ENCODE assay signal across 1 mouse cellular context in the genomic region with DNA sequence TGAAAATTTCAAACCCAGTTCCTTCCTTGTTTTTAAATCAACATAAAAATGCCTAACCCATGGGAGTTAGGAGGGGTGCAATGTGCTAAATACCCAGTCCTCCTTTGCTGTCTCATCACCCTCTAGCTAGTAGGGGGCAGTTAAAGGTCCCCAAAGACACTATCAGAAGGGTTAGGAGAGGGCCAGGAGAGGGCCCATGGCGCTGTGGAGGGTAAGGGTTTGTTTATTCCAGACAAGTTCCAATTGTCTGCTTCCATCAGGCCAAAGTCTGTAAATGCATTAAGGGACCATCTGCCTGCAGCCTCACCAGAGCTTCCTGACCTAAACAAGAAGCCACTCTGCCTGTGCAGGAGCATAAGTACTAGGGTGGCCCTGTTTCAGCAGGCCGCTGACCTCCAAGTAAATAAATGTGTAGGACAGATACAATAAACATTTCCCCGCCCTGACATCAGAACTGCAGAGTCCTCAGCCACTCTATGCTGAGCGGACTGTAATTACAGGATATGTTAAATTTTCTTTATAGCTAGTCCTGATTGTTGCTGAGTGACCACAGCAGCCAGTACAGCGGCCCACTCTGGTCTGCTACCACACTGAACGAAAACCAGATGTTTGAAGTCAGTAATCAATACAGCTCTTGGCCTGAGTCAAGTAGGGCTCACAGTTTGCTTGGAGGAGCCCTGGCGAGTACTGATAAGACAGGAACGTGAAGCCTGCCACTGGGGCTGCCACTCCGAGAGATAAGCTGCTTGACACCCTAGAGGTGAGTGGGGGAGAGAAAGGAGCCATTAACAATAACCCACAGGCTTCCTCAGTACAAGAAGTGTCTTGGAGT.
TF ChIP-seq lines count a peak whose summit lies in the region.

No protein-coding gene starts in this region.

TF ChIP-seq in MEL, 35 proteins besides CTCF, POLR2A, EP300 and RAD21 (continued from another document):
- TF ChIP-seq NRF1 (IDR thresholded peaks at IDR 0.05; ENCODE audit: insufficient read depth, low read depth, low read length, poor library complexity, severe bottlenecking), result no peak
- no peak for TF ChIP-seq SMC3 (IDR thresholded peaks at IDR 0.05; ENCODE audit: low read depth, low read length)
- TF ChIP-seq POLR2AphosphoS2 (IDR thresholded peaks at IDR 0.05; ENCODE audit: low read length), result no peak
- TF ChIP-seq E2F4 (IDR thresholded peaks at IDR 0.05; ENCODE audit: borderline replicate concordance, low read depth, low read length), result no peak
- 0 out of 2 replicates have a peak, but pooled peaks have one; percentile 52 for TF ChIP-seq CHD1 (IDR thresholded peaks at IDR 0.05; ENCODE audit: low read depth, low read length)
- no peak for TF ChIP-seq MYC (IDR thresholded peaks at IDR 0.05; ENCODE audit: low read depth, low read length)
- TF ChIP-seq MXI1 (IDR thresholded peaks at IDR 0.05; ENCODE audit: low read depth, low read length), result no peak
- peak; percentile 53; the same call in 1 of the 2 replicates for TF ChIP-seq TBP (IDR thresholded peaks at IDR 0.05; ENCODE audit: low read depth, low read length)
- no peak for TF ChIP-seq ZKSCAN1 (IDR thresholded peaks at IDR 0.05; ENCODE audit: low read depth, low read length)
- peak; percentile 83; the same call in 1 of the 2 replicates for TF ChIP-seq RCOR1 (IDR thresholded peaks at IDR 0.05; ENCODE audit: low read depth, low read length)
- TF ChIP-seq USF1 (IDR thresholded peaks at IDR 0.05; ENCODE audit: low read depth, low read length), result no peak
- no peak; the same call in 1 of the 2 replicates for TF ChIP-seq ZNF384 (IDR thresholded peaks at IDR 0.05; ENCODE audit: low read depth, low read length)
- TF ChIP-seq MEF2A (IDR thresholded peaks at IDR 0.05; ENCODE audit: extremely low read depth, insufficient replicate concordance, low read depth, low read length, poor library complexity, severe bottlenecking), result no peak
- no peak for TF ChIP-seq MAFK (IDR thresholded peaks at IDR 0.05; ENCODE audit: borderline replicate concordance, low read depth, low read length)
- peak; percentile 97 for TF ChIP-seq TAL1 (IDR thresholded peaks at IDR 0.05; ENCODE audit: low read length)
- no peak for TF ChIP-seq MAX (IDR thresholded peaks at IDR 0.05; ENCODE audit: low read length)
- TF ChIP-seq BHLHE40 (IDR thresholded peaks at IDR 0.05; ENCODE audit: borderline replicate concordance, low read depth, low read length), result peak; percentile 99
- peak; percentile 70 for TF ChIP-seq MYB (IDR thresholded peaks at IDR 0.05; ENCODE audit: low read depth, low read length)
- no peak for TF ChIP-seq ZC3H11A (IDR thresholded peaks at IDR 0.05; ENCODE audit: low read depth, low read length)
- TF ChIP-seq MAZ (IDR thresholded peaks at IDR 0.05; ENCODE audit: low read depth, low read length), result peak; percentile 57; the same call in 1 of the 2 replicates
- TF ChIP-seq ETS1 (IDR thresholded peaks at IDR 0.05; ENCODE audit: low read depth, low read length), result peak; percentile 86
